Mouse (Mus musculus): Measurements from ENCODE around the gene Cd300ld3.

- TF ChIP-seq GATA1 (IDR thresholded peaks at IDR 0.05; ENCODE audit: borderline replicate concordance, low read length) (no peak), FLI1 (IDR thresholded peaks at IDR 0.05; ENCODE audit: low read length) (no peak)
Observed at GRCm38 (mm10) chr11:115092140-115092539, 43.9 kb upstream of the Cd300ld3 start.

Measured in megakaryocyte, embryonic 14.5 days (primary cell).